Mouse (Mus musculus): Measurements from ENCODE around the gene Rnf220. TPM values are rescaled to one million over a fixed set of nuclear protein-coding genes. Genes with fewer than 3 reads are reported as not detected.
A peak's percentile ranks its signal among the peaks of the same experiment; 100 is the strongest.

Rnf220 gene
- total RNA-seq, 2 experiments from 2014 or later, result 45.8 to 46.7 TPM

DNA sequence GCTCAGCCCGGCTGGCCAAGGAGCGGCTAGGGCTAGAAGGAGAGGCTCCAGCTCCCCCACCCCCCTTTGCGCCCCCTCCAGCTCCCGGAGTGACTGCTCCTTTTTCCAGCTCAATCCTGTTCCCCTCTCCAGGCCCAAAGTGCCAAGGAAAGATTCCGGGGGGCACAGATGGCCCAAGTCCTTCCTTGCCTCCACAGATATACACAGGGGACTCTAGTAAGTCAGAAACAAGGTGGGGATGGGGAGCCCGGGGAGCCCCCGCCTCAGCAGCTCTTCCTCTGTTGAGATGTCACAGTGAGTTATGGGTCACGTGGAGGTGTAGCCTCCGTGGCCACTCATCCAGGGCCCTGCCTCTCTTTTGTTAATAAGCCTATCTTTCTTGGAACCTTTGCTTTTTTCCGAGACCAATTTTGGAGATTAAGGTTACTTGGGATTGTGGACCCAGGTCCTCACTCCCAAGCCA is 122.7 kb downstream of the Rnf220 start:
- no peak for DNase-seq

DNA sequence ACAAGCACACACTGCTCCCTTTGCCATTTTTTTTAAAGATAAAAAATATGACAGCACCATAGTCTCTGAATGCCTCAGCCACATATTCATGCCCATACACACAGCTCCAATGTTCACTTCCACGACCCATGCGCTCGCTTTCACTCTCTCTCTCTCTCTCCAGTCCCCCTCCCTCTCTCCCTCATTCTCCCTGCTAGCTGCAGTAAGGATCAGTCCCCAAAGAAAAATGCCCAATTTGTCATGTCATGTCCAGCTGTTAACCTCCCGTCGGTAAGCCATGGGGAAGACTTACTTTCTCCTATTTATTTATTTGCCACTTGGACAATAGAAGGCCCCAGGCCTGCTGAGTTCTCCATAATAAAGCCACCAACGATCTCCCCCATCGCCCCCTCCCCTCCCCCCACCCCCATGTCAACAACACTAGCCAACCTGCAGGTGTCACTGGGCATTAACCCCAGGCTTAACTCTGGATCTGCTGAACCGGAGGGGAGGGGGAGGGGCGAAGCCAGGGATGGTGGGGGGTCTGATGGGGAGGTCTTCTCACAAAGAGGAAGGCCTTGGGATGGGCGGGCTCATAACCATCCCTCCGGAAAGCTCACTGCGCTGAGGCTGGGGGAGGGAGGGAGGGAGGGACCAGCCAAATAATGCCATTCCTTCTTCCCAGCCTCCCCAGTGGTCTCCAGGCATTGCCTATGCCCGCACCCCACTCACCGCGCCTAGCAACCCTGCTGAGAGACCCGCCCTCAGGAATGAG is 123.4 kb downstream of the Rnf220 start:
- no peak for DNase-seq

DNA sequence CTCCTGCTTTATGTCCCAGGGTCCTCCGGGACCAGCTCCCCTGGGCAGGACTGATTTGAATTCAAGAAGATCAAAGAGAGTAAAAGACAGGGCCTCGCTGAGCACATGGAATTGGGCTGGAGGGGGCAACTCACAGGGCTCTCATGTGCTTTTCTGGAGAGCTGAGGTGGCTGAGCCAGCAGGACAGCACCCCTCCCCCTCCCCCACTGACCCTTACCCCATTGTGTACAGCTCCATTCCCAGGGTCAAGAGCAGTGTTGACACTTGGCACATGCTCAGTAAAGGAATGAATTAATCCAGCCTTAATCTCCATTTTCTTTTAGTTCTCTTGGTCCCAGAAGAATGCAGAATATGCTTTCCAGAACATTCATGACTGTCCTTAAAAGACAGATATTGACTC is 125.0 kb downstream of the Rnf220 start:
- no peak for DNase-seq

DNA sequence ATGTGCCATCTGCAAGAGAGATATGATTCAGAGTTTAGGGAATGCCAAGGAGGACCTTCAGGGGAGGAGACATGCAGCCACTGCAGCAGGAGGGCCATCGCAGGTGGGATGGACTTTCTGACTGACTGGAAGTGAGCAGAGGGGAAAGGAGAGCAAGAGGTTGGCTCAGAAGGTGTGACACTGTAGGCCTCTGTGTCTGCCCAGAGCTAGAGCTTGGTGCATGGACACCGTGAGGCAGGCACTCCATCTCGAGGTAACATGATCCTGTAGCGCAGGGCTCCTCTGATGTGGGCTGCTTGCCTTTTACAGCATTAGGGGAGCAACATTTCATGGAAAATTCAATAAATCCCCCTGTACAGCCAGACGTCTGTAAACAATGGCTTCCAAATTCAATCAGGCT is 126.5 kb downstream of the Rnf220 start:
- DNase-seq, result no peak

DNA sequence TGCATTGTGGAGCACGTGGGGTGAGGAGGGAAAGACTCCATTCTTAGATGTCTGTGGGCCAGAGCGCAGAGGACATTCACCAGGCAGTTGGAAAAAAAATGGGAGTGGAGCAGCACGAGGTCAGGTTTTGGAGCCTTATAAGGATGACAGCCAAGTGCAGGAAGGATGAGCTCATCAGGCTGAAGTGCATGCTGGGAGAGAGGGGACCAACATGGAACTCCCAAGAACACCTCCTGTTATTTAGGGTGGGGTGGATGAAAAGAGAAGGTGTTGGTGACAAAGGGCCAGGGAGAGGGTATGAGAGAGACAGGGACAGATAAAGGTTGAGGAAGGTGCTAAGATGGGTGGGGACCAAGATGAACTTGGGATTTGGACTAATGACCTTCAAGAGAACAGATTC is 127.3 kb downstream of the Rnf220 start:
- no peak for DNase-seq

DNA sequence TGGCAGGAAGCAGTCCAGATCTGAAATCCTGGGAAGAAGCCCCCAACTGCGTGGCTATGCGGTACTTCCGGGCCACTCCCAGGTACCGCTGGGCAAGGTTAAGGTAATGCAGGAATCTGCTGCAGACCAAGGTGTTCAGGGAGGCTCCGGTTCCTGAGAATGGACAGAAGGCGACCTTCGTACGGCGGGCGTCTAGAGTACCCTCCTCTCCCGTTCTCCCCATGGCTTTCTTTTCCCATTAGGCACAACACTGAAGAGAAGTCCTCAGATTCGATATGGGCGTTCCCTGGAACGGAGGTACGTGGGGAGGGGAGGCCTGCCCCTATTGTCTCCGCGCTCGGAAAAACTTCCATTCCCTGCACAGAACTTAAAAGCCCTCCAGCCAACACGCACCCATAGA is 129.5 kb downstream of the Rnf220 start:
- DNase-seq, result no peak

DNA sequence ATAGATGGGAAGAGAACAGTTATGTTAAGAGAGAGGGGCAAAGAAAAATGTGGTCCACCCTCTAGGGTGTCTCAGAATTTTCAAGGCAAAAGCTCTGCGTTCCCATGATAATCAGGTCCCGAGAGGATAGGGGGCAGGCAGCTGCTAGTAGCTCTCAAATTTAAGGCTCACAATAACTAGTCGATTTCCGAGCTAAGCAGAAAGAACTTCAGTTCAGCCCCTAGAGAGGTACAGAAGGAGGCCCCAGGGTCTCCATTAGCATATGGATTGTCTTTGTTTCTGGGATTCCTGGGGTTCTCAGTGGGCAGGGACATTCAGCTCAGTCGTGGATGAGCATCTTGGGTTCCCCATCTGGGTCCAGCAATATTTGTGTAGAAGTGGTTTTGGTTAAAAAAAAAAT is 134.8 kb downstream of the Rnf220 start:
- no peak for DNase-seq

DNA sequence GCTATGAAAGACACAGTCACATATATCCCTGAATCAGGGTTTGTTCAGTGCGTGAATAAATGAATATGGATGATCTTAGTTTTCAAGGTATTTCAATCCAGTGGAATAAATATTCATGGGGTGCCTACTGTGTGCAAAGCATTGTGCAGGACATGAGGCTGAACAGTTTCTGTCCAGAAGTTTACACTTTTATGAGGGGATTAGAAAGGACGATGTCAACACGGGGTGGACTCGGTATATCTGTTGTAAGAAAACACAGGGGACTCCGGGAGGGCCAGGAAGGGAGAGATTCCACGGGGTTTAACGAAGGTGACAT is 135.3 kb downstream of the Rnf220 start:
- DNase-seq, result no peak

DNA sequence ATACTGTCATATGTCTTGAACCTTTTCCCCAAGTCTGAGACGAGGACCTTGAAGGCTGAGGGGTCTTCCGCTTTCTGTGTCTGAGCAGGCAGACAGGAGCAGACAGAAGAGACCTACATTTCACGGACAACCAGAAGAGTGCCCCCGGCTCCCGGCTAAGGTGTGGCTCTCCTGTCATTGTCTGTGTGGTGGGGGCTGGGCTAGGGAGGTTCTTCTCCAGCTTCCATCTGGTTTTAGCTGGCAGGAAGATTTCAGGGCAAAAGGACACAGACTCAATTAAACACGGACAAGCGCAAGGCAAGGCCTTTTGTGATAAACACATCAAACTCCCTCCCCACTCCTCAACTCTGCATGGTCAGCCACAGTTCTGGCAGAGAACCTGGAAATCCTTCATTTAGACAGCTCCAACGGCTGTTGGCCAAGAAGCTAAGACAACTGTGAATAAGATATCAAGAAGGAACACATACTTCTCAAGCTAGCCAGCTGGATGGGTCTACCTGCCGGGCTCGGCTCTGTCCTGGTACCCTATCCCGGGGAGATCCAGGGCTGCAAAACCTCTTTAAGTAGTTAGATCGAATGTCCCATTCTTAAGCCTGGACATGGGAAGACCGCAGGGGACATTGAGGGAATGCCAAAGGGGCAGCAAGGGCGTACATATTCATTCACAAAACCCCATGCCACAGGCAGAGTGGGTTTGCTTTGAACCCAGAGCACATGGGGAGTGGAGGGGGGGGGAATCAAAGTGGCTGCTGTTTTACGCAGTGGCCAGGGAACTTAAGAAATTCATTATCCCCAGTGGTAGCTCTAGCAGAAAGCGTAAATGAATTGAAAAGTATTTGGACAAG is 135.9 kb downstream of the Rnf220 start:
- no peak for DNase-seq

DNA sequence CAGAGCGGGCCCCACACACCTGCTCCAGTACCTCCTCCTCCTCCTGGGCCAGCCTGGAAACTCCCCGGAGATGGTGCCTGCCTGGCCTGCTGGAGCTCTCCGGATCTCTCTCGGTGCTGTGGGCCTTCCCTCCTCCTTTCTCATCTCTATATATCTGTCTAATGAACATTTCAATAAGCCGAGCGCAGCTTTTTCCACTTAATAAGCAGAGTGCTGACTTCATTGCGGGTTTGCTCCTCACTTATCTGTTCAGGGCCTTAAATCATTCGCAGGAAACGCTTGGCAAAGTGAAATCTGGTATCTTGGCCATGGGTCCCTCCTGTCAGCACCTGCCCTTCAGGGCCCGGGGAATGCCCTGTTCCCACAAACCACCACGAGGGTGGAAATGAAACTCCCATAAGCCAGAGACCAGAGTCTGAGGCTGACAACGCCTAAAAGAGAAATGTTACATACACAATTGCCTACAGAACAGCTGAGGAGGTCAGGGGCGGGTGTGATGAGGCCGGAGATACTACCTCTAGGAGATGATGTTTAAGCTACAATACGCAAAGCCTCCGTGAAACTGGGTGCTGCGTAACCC is 137.0 kb downstream of the Rnf220 start:
- no peak for DNase-seq

DNA sequence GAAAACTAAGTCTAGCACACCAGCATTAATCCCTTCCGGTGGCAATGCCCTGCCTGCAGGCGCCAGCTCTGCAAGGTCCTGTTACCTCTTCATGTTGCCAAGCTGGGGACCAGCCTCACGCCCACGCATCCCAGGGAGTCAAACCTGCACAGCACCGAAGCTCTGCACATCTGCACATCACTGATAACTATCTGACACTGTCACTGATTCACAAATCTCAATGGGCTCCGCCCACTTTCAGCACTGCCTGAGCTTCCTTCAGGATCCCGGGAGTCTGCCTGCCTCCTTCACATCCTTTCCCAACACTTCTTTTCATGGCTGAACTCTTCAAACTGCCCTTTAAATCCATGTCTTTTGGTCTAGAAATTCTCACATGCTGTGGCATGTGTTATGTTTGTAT is 138.9 kb downstream of the Rnf220 start:
- DNase-seq, result no peak

DNA sequence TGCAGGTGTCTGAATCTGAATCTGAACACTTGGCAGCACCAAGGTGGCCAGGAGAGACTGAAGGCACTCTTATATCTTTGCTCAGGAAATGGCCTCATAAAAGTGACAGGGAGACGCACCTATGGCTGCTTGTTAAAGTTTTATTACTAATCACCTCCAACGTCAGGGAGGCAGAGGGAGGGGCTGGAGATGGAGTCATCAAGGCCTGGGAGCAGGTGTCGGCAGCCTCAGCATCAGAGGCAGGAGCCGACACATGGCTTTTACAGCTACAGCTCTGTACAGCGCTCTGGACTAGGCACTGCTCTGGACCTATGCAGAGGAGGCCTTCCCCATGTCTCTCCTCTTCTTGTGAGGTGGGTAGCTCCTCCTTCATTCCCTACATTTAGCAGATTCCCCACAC is 139.7 kb downstream of the Rnf220 start:
- DNase-seq, result no peak

DNA sequence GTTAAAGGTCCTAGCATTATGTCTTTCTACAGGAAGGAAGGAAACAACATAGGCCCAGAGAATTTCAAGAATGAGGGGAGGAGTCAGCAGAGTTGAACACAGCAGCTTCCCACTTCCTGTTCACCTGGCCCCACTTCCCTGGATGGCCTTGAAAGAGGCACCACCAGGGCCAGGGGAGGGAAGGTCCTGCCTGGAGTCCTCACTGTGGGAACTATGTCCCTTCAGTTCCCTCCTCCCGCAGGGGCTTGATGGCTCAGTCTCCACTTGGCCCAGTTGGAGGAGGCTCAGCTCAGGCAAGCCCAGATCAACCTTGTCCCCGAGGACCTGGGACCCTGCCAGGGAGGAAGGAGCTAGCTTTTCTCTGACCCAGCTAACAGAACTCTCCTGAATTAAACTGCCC is 140.6 kb downstream of the Rnf220 start:
- peak; percentile 51 for DNase-seq

DNA sequence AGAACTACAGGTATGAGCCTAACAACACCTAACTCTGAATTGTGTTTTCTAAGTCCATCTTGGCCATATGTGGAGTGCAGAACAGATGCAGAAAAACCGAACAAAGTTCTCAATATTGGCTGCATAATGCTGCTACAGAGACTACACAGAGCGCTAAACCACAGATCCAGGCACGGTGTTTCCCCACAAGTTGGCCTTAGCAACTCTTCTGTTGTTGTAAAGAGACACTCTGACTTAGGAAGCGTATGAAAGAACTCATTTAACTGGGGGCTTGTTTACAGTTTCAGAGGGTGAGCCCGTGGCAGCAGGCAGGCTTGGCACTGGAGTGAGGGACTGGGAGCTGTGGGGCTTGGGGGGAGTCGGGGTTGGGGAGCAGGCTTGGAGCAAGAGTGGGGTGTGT is 142.2 kb downstream of the Rnf220 start:
- no peak for DNase-seq

DNA sequence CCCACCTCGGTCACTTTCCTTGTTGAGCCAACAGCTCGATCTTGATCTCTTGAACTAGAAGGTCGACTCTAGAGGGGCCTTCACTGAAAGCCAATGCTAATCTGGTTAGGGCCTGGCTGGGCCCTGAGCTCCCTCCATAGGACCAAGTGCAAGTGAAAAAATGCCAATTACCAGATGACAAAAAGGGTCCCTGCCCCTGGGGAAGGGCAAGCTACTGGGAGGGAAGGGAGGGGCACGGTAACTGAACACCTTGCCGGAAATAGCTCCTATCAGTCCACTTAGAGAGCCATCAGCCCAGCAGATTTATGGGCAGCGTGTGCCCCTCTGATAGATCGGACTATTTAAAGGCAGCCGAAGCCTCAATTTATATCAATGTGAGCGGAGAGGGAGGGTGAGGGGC is 143.9 kb downstream of the Rnf220 start:
- DNase-seq, result no peak

DNA sequence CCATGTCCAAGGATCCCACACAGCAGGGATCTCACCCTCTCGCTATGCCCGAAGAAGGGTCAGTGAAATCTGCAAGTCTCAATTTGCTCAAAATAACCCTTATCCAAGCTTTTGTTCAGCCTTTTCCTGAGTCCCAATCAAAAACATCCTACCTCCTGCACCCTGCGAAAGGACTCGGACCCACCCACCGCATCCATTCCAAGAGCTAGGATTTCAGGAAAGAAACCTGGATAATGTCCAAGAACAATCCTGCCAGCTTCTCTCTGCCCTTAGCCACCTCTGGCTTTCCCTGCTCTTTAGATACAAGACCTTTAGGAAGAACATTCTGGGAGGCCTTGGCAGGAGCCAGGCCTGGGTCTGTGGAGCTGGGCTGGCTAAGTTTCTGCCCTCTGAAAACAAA is 144.8 kb downstream of the Rnf220 start:
- no peak for DNase-seq

DNA sequence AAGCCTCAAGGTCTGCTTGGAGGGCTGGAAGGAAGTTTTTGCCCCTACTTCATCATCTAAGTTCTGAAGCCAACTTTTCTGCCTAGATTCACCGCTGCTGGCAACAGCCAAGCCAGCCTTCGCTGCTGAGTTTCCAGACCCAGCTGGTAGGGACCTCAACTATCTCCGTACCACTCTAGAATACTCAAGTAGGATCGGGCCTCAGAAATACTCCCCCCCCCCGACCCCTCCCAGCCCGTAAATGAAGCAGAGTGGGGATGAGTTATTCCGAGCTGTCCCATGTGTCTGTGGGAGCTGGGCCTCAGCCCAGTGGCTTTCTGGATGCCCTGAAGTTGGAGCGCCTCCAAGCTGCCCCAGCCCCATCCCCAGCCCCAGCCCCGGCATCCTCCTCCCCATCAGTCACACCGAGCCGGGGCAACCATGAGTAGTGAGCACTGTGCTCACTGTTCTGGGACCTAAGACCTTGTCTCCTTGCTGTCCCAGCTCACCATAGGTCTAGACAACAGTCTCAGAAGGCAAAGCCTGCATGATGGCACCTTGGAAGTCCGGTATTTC is 146.6 kb downstream of the Rnf220 start:
- no peak for DNase-seq

DNA sequence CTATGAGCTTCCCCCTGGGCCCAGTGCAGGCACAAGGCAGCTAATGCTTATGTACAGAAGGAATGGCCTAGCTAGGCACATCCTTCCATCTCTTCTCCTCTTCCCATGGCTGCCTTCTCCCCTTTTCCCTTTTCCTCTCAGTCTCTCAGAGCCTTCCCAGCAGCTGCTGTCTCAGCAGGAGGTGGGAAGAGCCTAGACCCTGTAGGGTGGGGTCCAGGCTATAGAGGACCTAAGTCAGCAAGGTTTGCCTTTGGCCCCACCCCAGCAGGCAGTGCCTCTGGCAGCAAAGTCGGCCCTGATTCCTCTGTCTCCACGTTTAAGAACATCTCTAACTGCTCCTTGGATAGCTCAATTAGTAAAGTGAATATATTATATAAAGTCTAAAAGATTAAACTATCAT is 147.5 kb downstream of the Rnf220 start:
- no peak for DNase-seq

DNA sequence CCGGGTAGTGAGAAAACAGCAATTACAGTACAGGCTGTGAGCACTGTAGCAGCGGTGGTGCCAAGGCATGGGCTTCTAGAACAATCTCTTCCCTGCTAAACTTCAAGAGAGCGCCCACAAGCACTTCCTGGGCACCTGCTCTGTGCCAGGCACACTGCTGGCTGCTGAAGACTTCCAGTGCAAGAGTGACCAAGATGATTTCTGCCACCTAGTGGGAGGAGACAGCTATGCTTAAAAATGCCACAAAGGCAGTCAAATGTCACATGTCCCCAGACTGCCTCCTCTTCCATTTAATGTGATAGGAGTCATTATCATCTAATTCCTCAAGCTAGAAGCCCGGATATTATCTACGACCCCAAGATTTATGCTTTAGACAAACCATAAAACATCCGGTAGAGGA is 150.8 kb downstream of the Rnf220 start:
- DNase-seq, result peak; percentile 33

DNA sequence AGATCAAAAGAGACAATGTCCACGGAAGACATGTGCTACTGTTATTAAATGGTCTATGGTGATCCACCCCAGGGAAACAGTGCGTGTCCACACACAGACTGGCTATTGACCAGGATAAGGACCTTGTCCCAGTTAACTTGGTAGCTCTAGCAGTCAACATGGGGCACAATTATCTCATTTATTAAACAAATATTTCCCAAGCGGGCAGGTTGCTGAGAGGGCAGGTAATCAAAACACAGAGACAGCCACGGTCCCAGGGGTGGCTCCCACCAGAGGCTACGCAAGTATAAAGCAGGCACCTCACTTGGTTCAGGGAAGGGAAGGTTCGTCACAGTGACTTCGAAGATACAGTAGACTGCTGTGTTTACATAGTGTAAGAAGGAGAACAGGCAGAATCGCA is 153.5 kb downstream of the Rnf220 start:
- DNase-seq, result no peak

DNA sequence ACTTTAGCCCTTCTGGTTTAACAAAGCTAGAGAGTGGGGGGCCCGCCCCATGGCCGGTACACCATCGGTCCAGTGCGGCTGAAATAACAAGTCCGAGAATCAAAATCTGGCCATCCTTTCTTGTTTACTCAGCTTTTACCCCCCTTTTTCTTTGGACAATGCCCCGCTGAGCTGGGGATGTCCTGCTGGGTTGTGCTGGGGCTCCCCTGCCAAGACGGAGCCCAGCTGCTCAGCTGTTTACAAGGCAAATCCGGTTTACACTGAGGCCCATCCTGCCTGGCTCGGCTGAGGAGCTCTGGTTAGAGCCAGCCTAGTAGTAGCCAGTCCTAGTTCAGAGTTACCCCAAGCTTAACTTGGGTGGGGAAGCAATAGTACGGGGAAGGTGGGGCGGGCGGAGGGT is 154.1 kb downstream of the Rnf220 start:
- DNase-seq, result no peak

DNA sequence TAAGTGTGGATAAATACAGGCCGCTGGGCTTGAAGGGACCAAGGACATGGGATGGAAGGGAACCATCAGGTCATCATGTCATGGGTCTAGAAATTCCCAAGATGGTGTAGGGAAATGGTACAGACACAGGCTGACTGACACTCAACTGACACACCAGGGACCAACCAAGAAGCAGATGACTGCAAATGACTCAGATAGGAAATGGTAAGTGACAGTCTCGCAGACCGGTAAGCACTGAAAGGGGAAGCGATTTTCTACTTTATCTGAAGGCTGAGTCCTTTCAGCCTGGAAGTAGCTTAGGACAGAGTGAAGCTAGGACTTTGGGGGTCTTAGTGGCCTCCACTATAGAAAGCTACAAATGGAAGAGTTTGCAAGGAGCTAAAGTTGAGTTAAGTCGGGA is 155.6 kb downstream of the Rnf220 start:
- no peak for DNase-seq

DNA sequence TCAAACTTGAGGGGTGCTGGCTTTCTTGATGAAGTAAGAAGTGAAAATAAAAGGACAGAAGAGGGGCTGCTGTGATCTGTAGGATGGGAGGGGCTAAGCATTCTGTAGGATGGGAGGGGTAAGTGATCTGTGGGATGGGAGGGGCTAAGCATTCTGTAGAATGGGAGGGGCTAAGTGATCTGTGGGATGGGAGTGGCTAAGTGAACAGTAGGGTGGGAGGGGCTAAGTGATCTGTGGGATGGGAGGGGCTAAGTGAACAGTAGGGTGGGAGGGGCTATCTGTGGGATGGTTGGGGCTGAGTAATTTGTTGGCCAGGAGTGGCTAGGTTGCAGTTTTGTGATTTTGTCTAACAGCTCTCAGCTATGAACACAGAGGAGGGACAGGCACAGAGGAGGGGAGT is 157.1 kb downstream of the Rnf220 start:
- no peak for DNase-seq
